Mouse (Mus musculus): ENCODE results near the gene Hcrt. TPM values are rescaled to one million over a fixed set of nuclear protein-coding genes. Genes with fewer than 3 reads are reported as not detected.

Hcrt gene
- total and polyA plus RNA-seq, 2 experiments, result not detected

DNA sequence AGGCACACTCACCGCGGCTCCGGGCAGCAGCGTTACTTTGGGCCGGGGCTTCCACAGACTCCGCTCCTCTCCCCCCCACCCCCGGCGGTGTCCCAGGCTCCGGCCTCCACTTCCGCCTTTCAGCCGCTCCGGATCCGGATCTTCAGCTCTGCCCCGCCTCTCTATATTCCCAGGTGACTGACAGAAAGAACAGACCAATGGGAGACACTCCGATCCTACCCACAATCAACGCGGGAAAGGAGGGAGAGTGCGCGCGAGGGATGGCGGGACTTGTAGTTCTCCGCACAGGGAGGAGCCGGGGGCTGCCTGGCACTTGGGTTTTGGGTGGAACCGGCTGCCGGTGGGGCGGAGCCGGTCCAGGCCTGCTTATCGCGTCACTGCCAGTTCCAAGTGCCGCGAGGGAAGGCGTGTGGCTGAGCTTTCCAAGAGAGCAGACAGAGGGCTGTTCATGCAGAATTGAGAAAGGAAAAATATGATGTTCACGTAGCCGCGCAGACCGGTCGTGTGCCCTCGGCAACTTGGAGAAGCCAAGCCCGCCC lies 24.6 kb downstream of the Hcrt start, which contains the start of gene Rab5c:
Rab5c (minus strand) TSS at position 150 of the 539 bp plus-strand sequence.
- Histone ChIP-seq H3K4me3 (ENCODE audit: insufficient read depth, low read depth, low read length) (peak within 1 kb of the TSS; percentile 94), H3K4me1 (ENCODE audit: control insufficient read depth, insufficient read depth, low read length) (peaks cover 18% of the 10 kb centered on the region), H3K36me3 (ENCODE audit: control insufficient read depth, insufficient read depth, low read length) (0 out of 2 replicates have a peak, but pooled peaks cover under 1% of the 10 kb centered on the region), H3K79me2 (ENCODE audit: control insufficient read depth, insufficient read depth, low read length) (peaks cover 38% of the 10 kb centered on the region), H3K27ac (replicated peaks; ENCODE audit: insufficient read depth, low read depth, low read length) (peak within 1 kb of the TSS; percentile 83), H3K27me3 (ENCODE audit: control insufficient read depth, insufficient read depth, low read length) (no peaks in the 10 kb centered on the region), H3K9ac (ENCODE audit: low read depth, low read length) (peak within 1 kb of the TSS; percentile 96)
- WGBS, result under 1% methylated on average over 39 of the region's 39 CpGs
- no peak for TF ChIP-seq CTCF (IDR thresholded peaks at IDR 0.05; ENCODE audit: low read depth, low read length)
- peak; percentile 42; the same call in 1 of the 2 replicates for TF ChIP-seq POLR2A (IDR thresholded peaks at IDR 0.05; ENCODE audit: extremely low read depth, insufficient read depth, low read length)
- DNase-seq (ENCODE audit: extremely low read depth, low read depth, low spot score), result peak; percentile 97

DNA sequence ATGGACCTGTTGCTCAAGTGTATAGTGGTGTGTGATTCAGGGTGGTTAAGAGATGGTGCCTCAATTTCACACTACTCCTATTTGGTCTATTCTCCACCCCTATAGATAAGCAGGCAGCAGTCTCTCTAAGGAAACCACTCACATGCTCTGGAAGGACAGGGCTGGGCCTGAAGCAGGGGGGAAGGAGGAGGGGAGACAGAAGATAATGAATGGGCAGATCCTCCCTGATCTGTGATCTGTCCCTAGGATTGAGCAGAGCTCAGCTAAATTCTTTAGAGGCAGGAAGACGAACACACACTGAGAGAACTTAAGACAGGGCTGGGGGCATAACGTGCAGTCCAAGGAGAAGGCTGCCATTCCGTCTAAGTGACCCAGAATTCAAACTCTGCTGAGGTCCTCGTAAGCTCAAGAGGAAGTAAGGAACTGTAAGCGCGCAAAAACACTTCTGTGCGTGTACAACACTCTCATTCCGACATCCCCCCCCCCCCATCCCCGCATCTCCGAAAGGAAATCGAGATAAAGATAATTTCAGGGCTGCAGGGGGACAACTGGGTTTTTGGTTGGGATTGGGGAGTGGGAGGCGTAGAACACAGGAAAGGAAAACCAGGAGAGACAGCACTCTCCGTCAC lies 25.5 kb downstream of the Hcrt start:
- H3K27ac ChIP-seq (replicated peaks; ENCODE audit: insufficient read depth, low read depth, low read length), result peak overlapping the region; percentile 83
- H3K4me1 ChIP-seq (ENCODE audit: control insufficient read depth, insufficient read depth, low read length), result peaks cover 18% of the 10 kb centered on the region
- H3K27me3 ChIP-seq (ENCODE audit: control insufficient read depth, insufficient read depth, low read length), result no peaks in the 10 kb centered on the region
- peak overlapping the region; percentile 96 for H3K9ac ChIP-seq (ENCODE audit: low read depth, low read length)
- peaks cover 47% of the 10 kb centered on the region for H3K79me2 ChIP-seq (ENCODE audit: control insufficient read depth, insufficient read depth, low read length)
- no peak for DNase-seq (ENCODE audit: extremely low read depth, low read depth, low spot score)
- WGBS, result 2% methylated on average over 13 of the region's 13 CpGs
- peaks cover 2% of the 10 kb centered on the region; the same call in 1 of the 2 replicates for H3K36me3 ChIP-seq (ENCODE audit: control insufficient read depth, insufficient read depth, low read length)
- peak overlapping the region; percentile 94 for H3K4me3 ChIP-seq (ENCODE audit: insufficient read depth, low read depth, low read length)
- TF ChIP-seq POLR2A (IDR thresholded peaks at IDR 0.05; ENCODE audit: extremely low read depth, insufficient read depth, low read length) (no peak), CTCF (IDR thresholded peaks at IDR 0.05; ENCODE audit: low read depth, low read length) (no peak)

DNA sequence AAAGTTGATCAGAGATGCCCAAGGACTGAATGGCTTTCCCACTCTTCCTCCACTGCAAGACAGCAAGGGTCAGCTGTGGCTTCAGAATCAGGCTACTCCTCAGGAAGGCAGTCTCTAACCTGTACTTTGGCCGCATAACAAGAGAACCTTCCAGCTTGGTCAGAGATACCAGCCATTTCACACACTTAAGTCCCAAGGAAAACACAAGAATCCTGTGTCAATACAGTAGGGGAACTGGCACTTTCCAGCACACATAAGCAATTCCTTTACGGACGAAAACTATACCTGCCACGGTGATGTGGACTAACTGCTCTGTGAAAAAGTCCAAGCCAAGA lies 26.0 kb downstream of the Hcrt start:
- Histone ChIP-seq H3K4me1 (ENCODE audit: control insufficient read depth, insufficient read depth, low read length) (peaks cover 18% of the 10 kb centered on the region), H3K9ac (ENCODE audit: low read depth, low read length) (peak overlapping the region; percentile 8; the same call in 1 of the 2 replicates), H3K79me2 (ENCODE audit: control insufficient read depth, insufficient read depth, low read length) (peaks cover 52% of the 10 kb centered on the region), H3K27ac (replicated peaks; ENCODE audit: insufficient read depth, low read depth, low read length) (peak overlapping the region; percentile 20; the same call in 1 of the 2 replicates), H3K36me3 (ENCODE audit: control insufficient read depth, insufficient read depth, low read length) (peaks cover 2% of the 10 kb centered on the region; the same call in 1 of the 2 replicates), H3K4me3 (ENCODE audit: insufficient read depth, low read depth, low read length) (peak overlapping the region; percentile 94), H3K27me3 (ENCODE audit: control insufficient read depth, insufficient read depth, low read length) (no peaks in the 10 kb centered on the region)
- 34% methylated on average over 4 of the region's 4 CpGs for WGBS
- no peak for DNase-seq (ENCODE audit: extremely low read depth, low read depth, low spot score)
- TF ChIP-seq POLR2A (IDR thresholded peaks at IDR 0.05; ENCODE audit: extremely low read depth, insufficient read depth, low read length), result no peak
- no peak for TF ChIP-seq CTCF (IDR thresholded peaks at IDR 0.05; ENCODE audit: low read depth, low read length)

DNA sequence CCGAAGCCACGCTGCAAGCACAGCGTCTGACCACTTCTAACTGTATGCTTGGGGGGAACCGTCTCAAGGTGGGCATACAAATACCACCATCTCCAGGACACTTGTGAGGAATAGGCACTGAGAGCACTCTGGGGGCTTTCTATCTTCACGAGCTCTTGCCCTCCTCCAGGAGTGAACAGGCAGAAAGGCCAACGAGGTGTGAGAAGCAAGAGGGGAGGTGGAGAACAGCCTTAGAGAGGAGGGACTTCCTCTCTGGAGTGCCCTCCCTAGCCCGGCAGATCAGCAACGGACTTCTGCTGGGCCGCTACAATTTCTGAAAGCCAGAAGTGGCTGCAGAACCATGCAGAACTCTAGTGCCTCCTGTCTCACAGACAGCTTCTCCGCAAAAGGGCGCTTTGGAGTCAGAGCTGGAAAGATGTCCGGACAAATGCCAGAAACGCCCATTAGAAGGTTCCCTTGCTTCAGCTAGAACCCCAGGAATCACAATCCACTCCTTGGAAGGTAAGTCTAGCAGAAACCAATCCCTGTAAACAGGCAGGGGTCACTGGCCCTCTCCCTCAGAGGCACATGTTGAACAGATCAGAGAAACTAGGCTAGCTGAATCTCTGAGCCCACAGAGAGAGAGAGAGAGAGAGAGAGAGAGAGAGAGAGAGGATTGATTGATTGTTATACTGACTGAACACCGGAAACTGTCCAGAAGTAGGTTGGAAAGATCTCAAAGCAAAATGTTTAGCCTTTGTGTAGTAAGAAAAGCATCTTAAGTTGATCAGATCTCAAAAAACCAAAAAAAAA lies 26.6 kb downstream of the Hcrt start:
- TF ChIP-seq POLR2A (IDR thresholded peaks at IDR 0.05; ENCODE audit: extremely low read depth, insufficient read depth, low read length) (no peak), CTCF (IDR thresholded peaks at IDR 0.05; ENCODE audit: low read depth, low read length) (no peak)
- Histone ChIP-seq H3K36me3 (ENCODE audit: control insufficient read depth, insufficient read depth, low read length) (peaks cover 2% of the 10 kb centered on the region; the same call in 1 of the 2 replicates), H3K79me2 (ENCODE audit: control insufficient read depth, insufficient read depth, low read length) (peaks cover 57% of the 10 kb centered on the region), H3K4me3 (ENCODE audit: insufficient read depth, low read depth, low read length) (peak overlapping the region; percentile 17; the same call in 1 of the 2 replicates), H3K27ac (replicated peaks; ENCODE audit: insufficient read depth, low read depth, low read length) (peak overlapping the region; percentile 27), H3K9ac (ENCODE audit: low read depth, low read length) (peak overlapping the region; percentile 19), H3K27me3 (ENCODE audit: control insufficient read depth, insufficient read depth, low read length) (no peaks in the 10 kb centered on the region), H3K4me1 (ENCODE audit: control insufficient read depth, insufficient read depth, low read length) (peaks cover 18% of the 10 kb centered on the region)
- WGBS, result 40% methylated on average over 14 of the region's 14 CpGs
- no peak for DNase-seq (ENCODE audit: extremely low read depth, low read depth, low spot score)

DNA sequence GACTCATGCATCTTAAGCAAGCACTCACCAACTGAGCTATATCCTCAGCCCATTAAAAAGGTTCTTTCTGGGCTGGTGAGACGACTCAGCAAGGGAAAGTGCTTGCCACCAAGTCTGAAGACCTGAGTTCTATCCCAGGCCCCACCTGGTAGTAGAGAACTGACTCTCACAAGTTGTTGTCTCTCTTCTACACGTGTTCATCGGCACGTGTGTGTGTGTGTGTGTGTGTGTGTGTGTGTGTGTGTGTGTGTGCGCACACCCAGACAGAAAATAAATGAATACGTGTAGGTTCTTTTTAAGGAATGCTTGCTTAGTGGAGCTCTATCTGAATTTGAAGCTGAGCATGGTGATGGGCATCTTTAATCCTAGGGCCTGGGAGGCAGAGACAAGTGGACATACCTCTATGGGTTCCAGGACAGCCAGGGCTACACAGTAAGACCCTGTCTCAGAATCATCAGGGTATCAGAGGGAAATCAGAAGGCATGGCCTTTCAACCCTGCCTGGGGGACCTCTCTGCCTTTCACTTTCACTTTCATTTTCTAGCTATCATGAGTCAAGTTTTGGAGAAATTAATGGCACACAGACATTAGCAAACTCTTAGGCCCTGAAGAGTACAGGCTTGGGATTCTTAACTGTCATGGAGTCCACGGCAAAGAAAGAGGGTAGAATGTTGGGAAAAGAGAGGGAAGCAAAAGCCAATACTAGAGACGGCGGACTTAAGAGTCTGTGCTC lies 27.4 kb downstream of the Hcrt start:
- Histone ChIP-seq H3K4me1 (ENCODE audit: control insufficient read depth, insufficient read depth, low read length) (peaks cover 18% of the 10 kb centered on the region), H3K4me3 (ENCODE audit: insufficient read depth, low read depth, low read length) (no peak overlapping the region), H3K36me3 (ENCODE audit: control insufficient read depth, insufficient read depth, low read length) (peaks cover 2% of the 10 kb centered on the region; the same call in 1 of the 2 replicates), H3K27me3 (ENCODE audit: control insufficient read depth, insufficient read depth, low read length) (no peaks in the 10 kb centered on the region), H3K27ac (replicated peaks; ENCODE audit: insufficient read depth, low read depth, low read length) (peak overlapping the region; percentile 27), H3K9ac (ENCODE audit: low read depth, low read length) (peak overlapping the region; percentile 19), H3K79me2 (ENCODE audit: control insufficient read depth, insufficient read depth, low read length) (peaks cover 65% of the 10 kb centered on the region)
- 84% methylated on average over 9 of the region's 9 CpGs for WGBS
- TF ChIP-seq CTCF (IDR thresholded peaks at IDR 0.05; ENCODE audit: low read depth, low read length) (no peak), POLR2A (IDR thresholded peaks at IDR 0.05; ENCODE audit: extremely low read depth, insufficient read depth, low read length) (no peak)
- DNase-seq (ENCODE audit: extremely low read depth, low read depth, low spot score), result no peak

Measured in liver, adult 2 months (tissue).